Mouse (Mus musculus) hindbrain, embryonic 14.5 days (tissue): Measurements from ENCODE around the gene Cln3. TPM values are rescaled to one million over a fixed set of nuclear protein-coding genes. Genes with fewer than 3 reads are reported as not detected.

Experiments
- ATAC-seq: fragments of 200-750 bp; cut with Nextera tagmentation; 2 replicates; pipeline ENCODE4 v1.8.0; 2017; ENCODE audit warnings: moderate number of reproducible peaks, mild to moderate bottlenecking, moderate TSS enrichment, moderate library complexity; ENCODE audit not compliant: low FRiP score
- DNase-seq: peaks from one replicate; pipeline ENCODE4 v3.0.0-alpha.2; 2015; ENCODE audit warnings: low spot score
- H3K27ac ChIP-seq: fragments of 300-500 bp; sonication (generic); 2 replicates; pipeline ENCODE4 v1.5.1; 2014; ENCODE audit warnings: mild to moderate bottlenecking, moderate library complexity
- H3K27me3 ChIP-seq: fragments of 300-500 bp; sonication (generic); 2 replicates; pipeline ENCODE4 v1.6.1; 2014; ENCODE audit warnings: mild to moderate bottlenecking, low read length, mixed read lengths; ENCODE audit not compliant: control insufficient read depth, insufficient read depth
- H3K36me3 ChIP-seq: fragments of 300-500 bp; sonication (generic); replicated peaks from 2 replicates; pipeline ENCODE4 v1.6.1; 2014; ENCODE audit not compliant: control insufficient read depth, insufficient read depth
- H3K4me1 ChIP-seq: fragments of 300-500 bp; sonication (generic); replicated peaks from 2 replicates; pipeline ENCODE4 v1.6.1; 2014; ENCODE audit warnings: antibody characterized with exemption, low read length, mixed read lengths; ENCODE audit not compliant: control insufficient read depth, insufficient read depth
- H3K4me2 ChIP-seq: fragments of 300-500 bp; sonication (generic); replicated peaks from 2 replicates; pipeline ENCODE4 v1.6.1; 2014; ENCODE audit warnings: mild to moderate bottlenecking, moderate library complexity
- H3K4me3 ChIP-seq: fragments of 300-500 bp; sonication (generic); replicated peaks from 2 replicates; pipeline ENCODE4 v1.5.1; 2014; ENCODE audit warnings: mild to moderate bottlenecking, low read length
- H3K9ac ChIP-seq: fragments of 300-500 bp; sonication (generic); 2 replicates; pipeline ENCODE4 v1.6.1; 2014
- H3K9me3 ChIP-seq: fragments of 300-500 bp; sonication (generic); 2 replicates; pipeline ENCODE4 v1.6.1; 2016; ENCODE audit warnings: low read length; ENCODE audit not compliant: control insufficient read depth
- WGBS: fragments of 180-500 bp; shearing (Covaris S2); extraction: QIAGEN DNeasy Blood & Tissue Kit; methylation state at CpG from one replicate; pipeline ENCODE4 v1.1.7; 2014; 5-methylcytosine and 5-hydroxymethylcytosine counted together
- polyA plus RNA-seq: library from polyadenylated mRNA; unstranded; fragments of >200 nt; fragmentation: Nextera tagmentation; extraction: Ambion mirVana; gene quantifications from 2 replicates; pipeline ENCODE4 v1.2.1, GENCODE M21; 2014

Gene Cln3
- polyA plus RNA-seq, 1 experiment from 2014 or later = 24.8 TPM

DNA sequence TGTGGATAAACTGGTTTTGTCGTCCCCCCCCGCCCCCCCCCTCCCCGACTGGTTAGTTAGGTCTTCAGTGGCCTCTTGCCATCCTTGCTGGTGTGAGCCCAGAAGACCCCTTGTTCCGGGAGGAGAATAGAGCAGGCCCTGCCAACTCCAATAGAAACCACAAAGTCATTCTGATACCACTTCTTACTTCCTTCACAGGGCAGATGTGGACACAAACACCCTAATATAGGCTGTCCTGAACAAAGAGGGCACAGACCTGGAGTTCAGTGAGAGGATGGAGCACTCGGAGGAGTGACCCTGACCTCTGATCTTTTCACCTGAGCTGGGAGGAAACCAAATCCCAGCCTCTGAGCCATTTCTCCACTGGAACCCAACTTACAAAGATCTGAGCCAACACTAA is 16.3 kb upstream of the Cln3 start:
- Histone ChIP-seq H3K4me3 (no peak overlapping the region), H3K27ac (no peak overlapping the region), H3K27me3 (no peaks in the 10 kb centered on the region), H3K9me3 (no peaks in the 10 kb centered on the region), H3K4me2 (no peak overlapping the region), H3K9ac (no peak overlapping the region), H3K4me1 (no peaks in the 10 kb centered on the region), H3K36me3 (no peaks in the 10 kb centered on the region)
- no peak for ATAC-seq
- DNase-seq = no peak
- 58% methylated on average over 5 of the region's 5 CpGs for WGBS

DNA sequence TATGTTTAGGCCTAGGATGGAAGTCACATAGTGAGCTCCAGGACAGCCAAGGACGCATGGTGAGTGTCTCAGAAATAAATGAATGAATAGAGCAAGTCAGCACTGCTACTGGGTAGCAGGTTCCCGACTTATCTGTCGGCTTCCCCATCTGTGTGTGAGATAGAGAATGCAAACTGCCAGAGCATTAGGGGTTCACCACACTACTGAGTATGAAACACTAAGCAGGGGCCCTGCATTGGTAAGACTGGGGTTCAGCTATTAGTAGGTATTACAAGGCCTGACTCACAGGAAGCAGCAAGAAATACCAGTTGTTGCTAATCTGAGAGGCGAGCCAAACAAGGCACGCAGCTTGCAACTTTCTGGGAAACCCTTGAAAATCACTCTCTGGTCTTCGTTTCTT is 13.3 kb upstream of the Cln3 start:
- Histone ChIP-seq H3K27me3 (peaks cover 3% of the 10 kb centered on the region; the same call in 1 of the 2 replicates), H3K4me2 (no peak overlapping the region), H3K27ac (no peak overlapping the region), H3K4me1 (no peaks in the 10 kb centered on the region), H3K9ac (no peak overlapping the region), H3K4me3 (no peak overlapping the region), H3K36me3 (no peaks in the 10 kb centered on the region), H3K9me3 (no peaks in the 10 kb centered on the region)
- 87% methylated on average over 6 of the region's 6 CpGs for WGBS
- DNase-seq = no peak
- no peak for ATAC-seq

DNA sequence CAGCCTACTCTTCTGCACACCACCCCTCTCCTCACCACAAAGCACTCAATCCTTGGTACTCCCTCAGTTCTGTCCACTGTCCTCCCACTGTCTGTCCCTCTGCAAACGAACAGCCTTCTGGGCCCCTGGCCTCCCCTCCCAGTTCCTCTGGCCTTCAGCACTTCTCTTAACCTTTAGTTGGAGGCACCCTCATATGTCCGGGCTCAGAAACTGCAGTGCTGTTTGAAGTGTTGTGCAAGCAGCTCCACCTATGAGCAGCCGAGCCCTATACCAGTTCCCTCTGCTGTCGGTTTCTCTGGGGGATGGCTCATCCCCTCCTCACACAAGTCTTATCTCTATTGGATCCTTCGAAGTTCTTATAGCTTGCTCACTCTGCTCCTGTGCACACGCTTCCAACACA is 10.8 kb upstream of the Cln3 start:
- ATAC-seq = no peak
- Histone ChIP-seq H3K36me3 (no peaks in the 10 kb centered on the region), H3K4me3 (no peak overlapping the region), H3K27me3 (peaks cover 3% of the 10 kb centered on the region; the same call in 1 of the 2 replicates), H3K9me3 (no peaks in the 10 kb centered on the region), H3K4me2 (no peak overlapping the region), H3K9ac (no peak overlapping the region), H3K4me1 (no peaks in the 10 kb centered on the region), H3K27ac (no peak overlapping the region)
- DNase-seq = no peak
- 72% methylated on average over 6 of the region's 6 CpGs for WGBS

DNA sequence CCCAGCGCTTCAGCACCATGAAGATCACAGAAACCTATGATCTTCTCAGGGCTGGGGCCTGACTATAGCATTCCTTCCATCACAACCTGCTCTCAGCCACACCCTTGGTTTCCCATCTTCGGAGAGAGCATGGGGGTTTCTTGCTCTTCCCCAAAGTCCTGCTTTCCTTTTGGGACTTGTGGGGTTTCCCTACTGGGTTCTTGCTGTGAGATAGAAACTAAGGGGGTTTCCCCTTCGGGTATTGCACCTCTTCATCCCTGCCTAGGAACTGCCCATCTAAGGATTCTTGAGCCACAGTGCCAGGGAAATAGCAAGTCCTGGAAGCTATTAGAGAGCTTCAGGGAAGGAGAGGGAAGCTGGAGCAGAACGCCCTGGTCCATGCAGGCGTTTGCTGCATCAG is 10.3 kb upstream of the Cln3 start:
- 75% methylated on average over 5 of the region's 5 CpGs for WGBS
- ATAC-seq (no peak), DNase-seq (no peak)
- Histone ChIP-seq H3K9me3 (no peaks in the 10 kb centered on the region), H3K4me3 (no peak overlapping the region), H3K27ac (no peak overlapping the region), H3K36me3 (no peaks in the 10 kb centered on the region), H3K27me3 (peaks cover 3% of the 10 kb centered on the region; the same call in 1 of the 2 replicates), H3K4me2 (no peak overlapping the region), H3K9ac (no peak overlapping the region), H3K4me1 (no peaks in the 10 kb centered on the region)

DNA sequence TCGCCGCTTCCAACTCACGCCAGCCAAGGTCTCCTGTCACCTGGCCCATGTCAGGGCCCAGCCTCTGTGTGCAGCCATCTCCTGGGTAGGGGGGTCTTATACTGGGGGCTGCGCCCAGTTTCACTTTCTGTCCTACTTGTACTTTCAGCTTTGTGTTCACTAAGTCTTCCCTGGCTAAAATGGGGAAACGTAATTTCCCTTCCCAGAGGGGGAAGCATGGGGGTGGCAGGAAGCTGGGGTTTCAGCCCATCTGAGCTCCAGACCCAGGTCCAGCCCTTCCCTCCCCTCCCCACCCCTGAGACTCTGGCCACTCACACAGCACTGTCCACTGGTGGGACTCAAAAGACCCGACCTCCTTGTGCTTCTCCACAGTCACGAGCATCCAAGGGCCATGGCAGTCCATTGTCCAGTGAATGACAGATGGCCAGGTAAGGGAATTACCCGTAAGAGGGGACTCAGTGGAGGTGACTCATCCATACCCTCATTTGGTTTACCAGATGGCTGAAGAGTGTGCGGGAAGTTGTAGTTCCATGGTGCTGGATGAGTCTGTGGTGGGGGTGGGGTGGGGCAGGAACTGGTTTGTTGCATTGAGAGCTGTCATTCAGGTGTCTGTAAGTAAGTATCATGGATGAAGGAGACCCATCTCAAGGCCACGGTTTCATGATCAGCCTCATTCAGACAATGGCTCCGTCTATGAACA is 9.4 kb upstream of the Cln3 start, which contains the start of gene Il27:
Gene Il27, minus strand, starts transcription at position 80 of the 700 bp plus-strand sequence.
- no peak for ATAC-seq
- peaks cover 3% of the 10 kb centered on the region; the same call in 1 of the 2 replicates for H3K27me3 ChIP-seq
- no peak within 1 kb of the TSS for H3K4me2 ChIP-seq

DNA sequence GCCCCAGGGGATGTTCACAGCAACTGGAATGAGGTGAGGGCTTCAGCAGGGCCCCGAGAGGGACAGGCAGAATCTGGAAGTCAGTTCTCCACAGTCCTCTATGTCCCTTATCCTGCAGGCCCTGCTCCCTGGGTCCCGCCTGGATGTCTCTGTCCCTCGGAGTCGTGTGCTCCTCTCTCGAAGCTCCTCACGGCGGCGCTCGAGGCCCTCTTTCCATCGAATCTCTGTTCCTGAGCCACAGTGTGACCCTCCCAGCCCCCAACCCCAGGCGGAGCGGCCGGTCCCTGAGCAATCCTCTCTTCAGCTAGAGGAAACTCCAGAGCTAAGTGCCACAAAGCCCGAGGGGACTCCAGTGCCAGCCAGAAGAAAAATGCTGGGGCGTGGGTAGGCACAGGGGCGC is 2.2 kb upstream of the Cln3 start:
- no peak overlapping the region for H3K4me3 ChIP-seq
- peak overlapping the region; percentile 21 for H3K9ac ChIP-seq
- ATAC-seq (no peak), DNase-seq (peak; percentile 53)
- H3K4me1 ChIP-seq = 0 out of 2 replicates have a peak, but pooled peaks cover 5% of the 10 kb centered on the region
- H3K4me2 ChIP-seq = peak overlapping the region; percentile 22; the same call in 1 of the 2 replicates
- peaks cover 6% of the 10 kb centered on the region; the same call in 1 of the 2 replicates for H3K27me3 ChIP-seq
- H3K9me3 ChIP-seq = no peaks in the 10 kb centered on the region
- WGBS = 5% methylated on average over 16 of the region's 16 CpGs
- H3K27ac ChIP-seq = no peak overlapping the region
- H3K36me3 ChIP-seq = no peaks in the 10 kb centered on the region

More for the DNA sequence above, 9.4 kb upstream of the Cln3 start, which contains the start of gene Il27:
- 89% methylated on average over 11 of the region's 11 CpGs for whole genome bisulfite sequencing
- no peak for DNase-seq
- H3K4me1 ChIP-seq = no peaks in the 10 kb centered on the region
- no peak within 1 kb of the TSS for H3K9ac ChIP-seq
- no peaks in the 10 kb centered on the region for H3K36me3 ChIP-seq
- no peaks in the 10 kb centered on the region for H3K9me3 ChIP-seq
- H3K27ac ChIP-seq = no peak within 1 kb of the TSS
- no peak within 1 kb of the TSS for H3K4me3 ChIP-seq

DNA sequence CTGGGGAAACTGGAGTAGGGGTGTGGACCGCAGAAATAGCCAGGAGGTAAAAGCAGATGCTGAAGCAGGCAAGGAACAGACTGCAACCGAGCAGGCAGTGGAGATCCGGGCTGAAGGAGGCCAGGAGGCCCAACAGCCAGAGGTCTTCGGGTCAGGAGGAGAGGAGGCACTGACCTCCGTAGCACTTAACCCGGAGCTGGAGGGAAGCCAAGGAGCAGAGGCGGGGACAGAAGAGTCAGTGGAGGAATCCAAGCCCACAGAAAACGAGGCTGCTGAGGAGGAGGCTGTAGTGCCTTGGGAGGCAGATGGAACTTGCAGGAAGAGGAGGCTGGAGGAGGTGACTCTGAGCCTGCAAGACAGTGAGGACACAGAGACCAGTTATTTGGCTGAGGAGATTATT is 1.2 kb upstream of the Cln3 start:
- Histone ChIP-seq H3K4me3 (no peak overlapping the region), H3K4me1 (peaks cover 14% of the 10 kb centered on the region; the same call in 1 of the 2 replicates), H3K4me2 (no peak overlapping the region), H3K27me3 (peaks cover 6% of the 10 kb centered on the region; the same call in 1 of the 2 replicates), H3K9me3 (no peaks in the 10 kb centered on the region), H3K9ac (0 out of 2 replicates have a peak overlapping the region, but pooled peaks have one; percentile 21), H3K27ac (no peak overlapping the region), H3K36me3 (no peaks in the 10 kb centered on the region)
- DNase-seq (no peak), ATAC-seq (no peak)
- WGBS = 65% methylated on average over 8 of the region's 8 CpGs

DNA sequence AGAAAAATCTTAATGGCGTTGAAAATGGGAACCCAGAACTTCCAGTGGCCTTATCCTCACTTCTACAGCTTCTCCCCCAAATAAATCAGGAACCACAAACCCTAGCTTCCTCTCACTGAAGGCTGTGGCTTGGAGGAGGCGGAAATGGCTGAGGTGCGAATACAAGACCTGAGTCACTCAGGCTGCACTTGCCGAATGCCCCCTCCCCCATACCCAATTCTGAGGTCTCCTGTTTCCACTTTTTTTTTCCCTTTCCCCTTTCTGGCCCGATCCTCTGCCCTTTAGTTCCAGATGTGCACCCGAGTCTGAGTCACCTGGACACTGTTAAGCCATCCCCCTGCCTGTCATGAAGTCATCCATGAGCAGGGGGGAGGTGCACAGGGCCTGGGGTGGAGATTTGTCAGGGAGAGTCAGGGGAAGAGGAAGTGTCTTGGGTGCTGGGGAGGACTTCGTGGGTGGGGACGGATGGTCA is 1.1 kb downstream of the Cln3 start, which contains the start of gene Apobr:
Gene Apobr, plus strand, starts transcription at position 437 of the 472 bp plus-strand sequence.
- H3K36me3 ChIP-seq = no peaks in the 10 kb centered on the region
- DNase-seq (no peak), ATAC-seq (no peak)
- peaks cover 15% of the 10 kb centered on the region; the same call in 1 of the 2 replicates for H3K4me1 ChIP-seq
- peak within 1 kb of the TSS; percentile 53; the same call in 1 of the 2 replicates for H3K9ac ChIP-seq
- peak within 1 kb of the TSS; percentile 50 for H3K4me3 ChIP-seq
- peaks cover 6% of the 10 kb centered on the region; the same call in 1 of the 2 replicates for H3K27me3 ChIP-seq
- peak within 1 kb of the TSS; percentile 85; the same call in 1 of the 2 replicates for H3K27ac ChIP-seq
- WGBS = 79% methylated on average over 8 of the region's 8 CpGs
- H3K9me3 ChIP-seq = no peaks in the 10 kb centered on the region
- H3K4me2 ChIP-seq = peak within 1 kb of the TSS; percentile 89

DNA sequence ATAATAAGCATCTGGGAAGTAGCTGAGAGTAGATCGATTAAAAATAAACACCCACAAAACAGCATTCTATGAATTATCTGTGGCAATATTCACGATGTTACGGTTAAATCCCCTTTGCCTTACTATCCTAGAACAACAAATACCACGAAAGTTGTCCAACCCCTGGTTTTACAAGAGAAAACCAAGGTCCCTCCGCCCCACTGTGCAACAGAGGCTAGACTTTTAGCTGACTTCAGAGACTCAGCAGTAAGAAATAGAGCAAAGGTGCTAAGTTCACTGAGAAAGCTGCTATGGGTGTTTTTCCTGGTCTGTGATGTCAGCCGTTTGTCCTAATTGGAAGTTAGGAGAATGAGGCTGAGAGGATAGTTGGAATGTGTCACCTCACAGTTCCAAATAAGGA is 1.9 kb downstream of the Cln3 start:
- Histone ChIP-seq H3K4me2 (peak overlapping the region; percentile 89), H3K4me1 (peaks cover 15% of the 10 kb centered on the region; the same call in 1 of the 2 replicates), H3K9ac (peak overlapping the region; percentile 53; the same call in 1 of the 2 replicates), H3K4me3 (peak overlapping the region; percentile 50), H3K27ac (peak overlapping the region; percentile 85), H3K27me3 (peaks cover 6% of the 10 kb centered on the region; the same call in 1 of the 2 replicates), H3K9me3 (no peaks in the 10 kb centered on the region), H3K36me3 (0 out of 2 replicates have a peak, but pooled peaks cover 3% of the 10 kb centered on the region)
- DNase-seq (no peak), ATAC-seq (no peak)
- 61% methylated on average over 6 of the region's 6 CpGs for WGBS
